28 mouse cellular contexts compared by ENCODE assay signal in the genomic region with DNA sequence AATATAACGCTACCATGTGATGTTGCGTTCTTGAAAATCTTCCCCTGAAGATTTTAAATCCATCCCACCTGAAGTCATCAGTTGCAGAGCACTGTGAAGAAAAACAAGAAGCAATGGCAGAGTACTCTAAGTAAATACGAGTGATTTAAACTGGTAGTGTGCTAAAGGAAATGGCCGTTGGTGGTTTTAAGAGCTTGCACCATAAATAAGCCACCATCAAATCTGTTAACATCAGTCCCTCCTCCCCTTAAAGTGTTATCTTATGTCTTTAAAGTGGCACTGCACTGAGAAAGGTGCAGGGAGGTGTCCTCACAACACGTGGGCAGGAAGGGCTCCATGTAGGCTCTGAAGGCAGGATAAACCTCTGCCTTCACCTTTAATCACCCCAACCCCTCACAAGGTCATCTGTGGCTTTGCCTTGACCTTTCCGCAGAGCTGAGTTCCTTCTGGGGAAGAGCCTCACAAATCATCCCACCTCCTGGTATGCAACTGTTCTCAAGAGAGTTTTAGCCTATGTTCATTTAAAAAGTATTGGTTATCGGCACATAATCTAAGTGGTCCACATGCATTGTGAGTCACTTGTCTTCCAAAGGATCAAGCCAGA. TPM values are rescaled to one million over a fixed set of nuclear protein-coding genes. Genes with fewer than 3 reads are reported as not detected.
DNase-seq lines count a peak whose midpoint lies in the region; ATAC-seq and TF ChIP-seq lines count a peak whose summit lies in the region.
"Had no signal": no experiment of that assay in that cellular context is flagged by ENCODE, and none has a peak within 500 bp of the region (broad histone marks: within the 10 kb centered on the region; RNA-seq: fewer than 3 reads in every experiment).

No protein-coding gene starts in this region.

- no peaks in the 10 kb centered on the region for H3K9me3 ChIP-seq in kidney, postnatal 0 days (replicated peaks; ENCODE audit: low read length)
- H3K9me3 ChIP-seq: G1E; liver, embryonic 12.5 days; neural tube, embryonic 15.5 days had no signal

- ATAC-seq in kidney, postnatal 0 days (replicated peaks; ENCODE audit: low FRiP score, low read depth), result no peak
- peak; percentile 35; the same call in 1 of the 2 replicates for ATAC-seq in megakaryocyte, adult 5-6 weeks (ENCODE audit: poor library complexity, severe bottlenecking)
- ATAC-seq: forebrain, embryonic 14.5 days; hindbrain, embryonic 16.5 days; intestine, embryonic 16.5 days; liver, embryonic 12.5 days; liver, postnatal 0 days; Patski had no signal

- DNase-seq in adrenal gland, adult (ENCODE audit: inconsistent age in 2 of 2, low spot score in 1 of 2), result peak; percentile 70 to 76
- DNase-seq in adrenal gland, postnatal 25 days, result no peak
- DNase-seq in kidney, postnatal 0 days (ENCODE audit: low spot score), result peak; percentile 47
- no peak for DNase-seq in kidney, postnatal 4 days
- DNase-seq in gastrocnemius, postnatal 25 days, result no peak
- no peak for DNase-seq in lung, postnatal 36 days
- DNase-seq: cerebellum, adult 8-10 months; cerebellum, postnatal 25 days; gastrocnemius, postnatal 14 days; heart, adult 2 months; heart, postnatal 14 days; kidney, adult 8-10 months; kidney, postnatal 10 days; left cerebral cortex, postnatal 4 days; liver, postnatal 0 days; lung, postnatal 4 days; midbrain, embryonic 14.5 days; retina, postnatal 1 day; right cerebral cortex, postnatal 14 days; thymus, postnatal 4 days had no signal

- no peak overlapping the region for H3K4me3 ChIP-seq in kidney, postnatal 0 days (replicated peaks; ENCODE audit: low read depth, low read length)
- H3K4me3 ChIP-seq: heart, adult 2 months; liver, embryonic 12.5 days; neural tube, embryonic 15.5 days had no signal

- no peak overlapping the region for H3K9ac ChIP-seq in kidney, postnatal 0 days (ENCODE audit: low read depth, low read length)
- H3K9ac ChIP-seq: liver, embryonic 12.5 days; liver, postnatal 0 days; neural tube, embryonic 15.5 days had no signal

- no peak overlapping the region for H3K27ac ChIP-seq in kidney, postnatal 0 days
- H3K27ac ChIP-seq: heart, adult 2 months; liver, embryonic 12.5 days; neural tube, embryonic 15.5 days had no signal

- no peak overlapping the region for H3K4me2 ChIP-seq in kidney, postnatal 0 days (ENCODE audit: low read length)
- H3K4me2 ChIP-seq: liver, embryonic 12.5 days; neural tube, embryonic 15.5 days had no signal

- H3K4me1 ChIP-seq in kidney, postnatal 0 days (replicated peaks; ENCODE audit: insufficient read depth, low read length), result no peaks in the 10 kb centered on the region
- H3K4me1 ChIP-seq: liver, embryonic 12.5 days had no signal

- H3K36me3 ChIP-seq in kidney, postnatal 0 days (ENCODE audit: insufficient read depth, low read length), result no peaks in the 10 kb centered on the region
- H3K36me3 ChIP-seq: G1E; liver, embryonic 12.5 days; neural tube, embryonic 15.5 days had no signal

- no peaks in the 10 kb centered on the region for H3K27me3 ChIP-seq in kidney, postnatal 0 days (ENCODE audit: insufficient read depth, low read length)
- H3K27me3 ChIP-seq: liver, embryonic 12.5 days; neural tube, embryonic 15.5 days; Patski had no signal

- TF ChIP-seq CTCF in kidney, postnatal 0 days (IDR thresholded peaks at IDR 0.05; ENCODE audit: low read depth), result no peak

- WGBS in kidney, postnatal 0 days, result 29% methylated on average over 7 of the region's 7 CpGs

RNA-seq across cellular contexts. Expression of gene Cycs, which starts 44.7 kb away (rescaled TPM):
- total RNA-seq in adrenal gland, postnatal 25 days (2021), result 38.6 and 46.0 TPM in 2 replicates
- polyA plus RNA-seq in kidney, postnatal 0 days (2015; fragmentation: Nextera tagmentation; extraction: Ambion mirVana), result 122 and 134 TPM in 2 replicates
- total RNA-seq in megakaryocyte, adult 5-6 weeks (2015), result 85.5 and 98.8 TPM in 2 replicates
- 91.9 and 104 TPM in 2 replicates for total RNA-seq in megakaryocyte, adult 5-6 weeks (2017)
- 100 to 1,000 TPM; 110 TPM for total RNA-seq in gastrocnemius, postnatal 25 days (2021)

Comparison
In these comparisons a context has a peak if more than half of its experiments do, and no peak if none do; other contexts are left out.
1. DNase-seq: peak in adrenal gland, adult (2 of 2) and kidney, postnatal 0 days (single experiment); none in adrenal gland, postnatal 25 days (single experiment), kidney, postnatal 4 days (0 of 2), gastrocnemius, postnatal 25 days (single experiment) and lung, postnatal 36 days (single experiment).